Mouse (Mus musculus) CD4-positive, CD25-positive, alpha-beta regulatory T cell, adult 2 months (primary cell): Measurements from ENCODE around the gene Cyp11a1.

ENCODE experiments used
- DNase-seq: peaks from one replicate; pipeline ENCODE4 v3.0.0-alpha.2; 2012; ENCODE audit warnings: low read depth, low spot score

Cyp11a1 gene

DNA sequence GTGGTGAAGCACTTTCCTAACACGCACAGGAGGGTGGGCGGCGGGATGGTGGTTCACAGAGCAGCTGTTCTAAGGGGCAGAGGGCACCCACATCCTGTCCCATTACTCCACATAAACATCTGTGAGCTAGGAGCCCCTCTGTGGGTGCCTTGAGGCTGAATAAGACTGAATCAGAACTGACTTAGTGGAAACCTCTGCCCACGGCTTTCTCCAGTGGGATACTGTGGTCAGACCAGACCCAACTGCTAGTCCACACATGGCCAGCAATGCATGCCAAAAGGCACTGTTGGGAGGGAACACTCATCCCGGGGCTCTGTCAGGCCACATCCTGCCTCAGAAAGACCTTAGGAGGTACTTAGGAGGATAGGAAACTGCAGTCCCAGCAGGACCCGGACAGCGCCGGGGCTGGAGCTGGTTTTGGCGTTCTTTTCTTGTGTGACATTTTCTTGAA is 34.0 kb upstream of the Cyp11a1 start:
- DNase-seq = peak; percentile 47

DNA sequence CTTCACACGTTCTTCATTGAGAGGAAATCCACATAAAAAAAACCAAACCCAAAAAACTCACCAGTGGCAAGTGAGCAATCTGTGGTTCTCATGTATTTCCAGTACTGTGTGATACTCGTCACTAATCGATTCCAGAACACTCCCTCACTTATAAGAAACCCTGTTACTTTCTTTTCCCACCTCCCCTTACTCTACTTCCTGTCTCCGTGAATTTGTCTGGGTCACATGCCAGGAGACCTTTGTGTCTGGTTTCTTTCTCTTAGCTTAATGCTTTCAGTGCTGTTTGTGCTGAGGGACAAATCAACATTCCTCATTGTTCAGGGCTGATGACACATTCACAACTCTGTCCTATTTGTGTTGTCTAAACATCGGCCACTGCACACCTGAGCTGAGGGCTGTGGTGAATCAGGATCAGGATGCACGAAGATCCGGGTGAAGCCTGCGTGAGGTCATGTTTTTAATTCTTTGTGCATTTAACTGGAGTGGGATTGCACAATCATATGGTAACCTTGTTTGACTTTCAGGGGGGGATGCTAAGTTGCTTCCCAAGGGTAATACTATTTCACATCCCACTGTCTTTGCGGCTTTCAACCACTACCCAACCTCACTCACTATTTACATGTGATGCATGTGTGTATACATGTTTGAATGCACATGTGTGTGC is 33.3 kb upstream of the Cyp11a1 start:
- DNase-seq = peak; percentile 22

DNA sequence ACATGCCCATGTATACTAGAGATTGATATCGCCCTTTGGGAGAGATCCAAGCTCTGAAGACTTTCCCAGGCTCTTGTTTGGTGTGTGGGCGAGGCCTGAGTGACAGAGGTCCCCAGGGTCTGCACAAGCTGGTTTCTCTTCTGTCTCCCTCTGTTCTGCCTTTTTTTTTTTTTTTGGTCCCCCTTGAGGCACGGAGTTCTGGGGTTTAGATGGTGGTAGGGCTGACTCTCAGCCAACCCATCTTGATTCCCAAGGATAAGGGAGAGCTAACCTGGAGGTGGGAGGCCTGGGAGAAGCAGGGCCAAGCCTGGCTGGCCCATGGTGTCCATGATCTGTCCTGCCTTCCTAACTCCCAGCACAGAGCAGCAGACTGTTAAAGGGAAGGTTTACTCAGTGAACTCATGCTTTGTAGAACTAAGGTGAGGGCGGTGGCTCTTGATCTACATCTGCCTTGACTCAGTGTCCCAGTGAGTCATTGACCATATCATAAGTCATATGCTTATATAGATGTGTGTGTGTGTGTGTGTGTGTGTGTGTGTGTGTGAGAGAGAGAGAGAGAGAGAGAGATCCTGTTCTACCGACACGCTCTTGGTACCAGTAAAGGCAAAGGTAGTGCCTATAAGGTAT is 32.7 kb upstream of the Cyp11a1 start:
- no peak for DNase-seq

DNA sequence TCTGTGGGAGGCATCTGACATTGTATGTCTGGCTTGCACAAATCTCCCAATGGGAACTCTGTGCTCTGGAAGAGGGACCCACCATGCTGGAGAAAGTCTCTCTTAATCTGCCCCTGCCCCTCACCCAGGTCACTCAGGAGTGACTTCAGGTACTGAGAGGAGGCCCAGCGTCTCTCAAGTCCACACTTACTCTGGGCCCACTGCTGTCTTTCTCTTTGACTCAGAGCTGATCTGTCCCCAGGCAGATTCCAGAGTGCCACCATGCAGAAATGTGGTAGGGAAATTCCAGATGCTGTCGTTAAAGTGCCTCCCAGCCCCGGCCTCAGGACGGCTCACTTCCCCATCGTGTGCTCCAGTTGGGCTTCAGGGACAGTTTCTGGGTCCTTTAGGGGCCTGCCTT is 32.0 kb upstream of the Cyp11a1 start:
- no peak for DNase-seq

DNA sequence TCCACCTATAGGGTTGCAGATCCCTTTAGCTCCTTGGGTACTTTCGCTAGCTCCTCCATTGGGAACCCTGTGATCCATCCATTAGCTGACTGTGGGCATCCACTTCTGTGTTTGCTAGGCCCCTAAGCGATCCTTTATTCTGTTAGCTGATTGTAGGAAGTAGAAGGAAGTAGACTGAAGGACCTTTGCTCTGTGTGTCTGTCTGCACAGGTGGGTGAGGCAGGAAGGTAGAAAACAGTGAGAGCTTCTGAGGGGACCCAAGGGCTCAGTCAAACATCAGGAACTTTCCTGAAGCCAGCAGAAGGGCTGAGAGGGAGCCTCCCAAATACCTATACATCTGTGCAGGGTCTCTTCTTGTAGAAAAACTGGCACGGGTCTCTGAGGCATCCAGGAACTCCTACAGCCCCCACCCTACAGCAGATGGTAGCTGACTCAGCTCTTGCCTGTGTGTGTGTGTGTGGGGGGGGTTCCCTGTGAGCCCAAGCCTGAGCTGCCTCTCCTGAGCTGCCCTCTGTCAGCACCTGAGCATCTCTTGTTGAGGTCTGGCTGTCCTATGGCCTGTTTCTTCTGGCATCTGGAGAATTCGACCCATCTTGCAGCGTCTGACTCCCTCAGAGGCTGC is 30.9 kb upstream of the Cyp11a1 start:
- DNase-seq = no peak

DNA sequence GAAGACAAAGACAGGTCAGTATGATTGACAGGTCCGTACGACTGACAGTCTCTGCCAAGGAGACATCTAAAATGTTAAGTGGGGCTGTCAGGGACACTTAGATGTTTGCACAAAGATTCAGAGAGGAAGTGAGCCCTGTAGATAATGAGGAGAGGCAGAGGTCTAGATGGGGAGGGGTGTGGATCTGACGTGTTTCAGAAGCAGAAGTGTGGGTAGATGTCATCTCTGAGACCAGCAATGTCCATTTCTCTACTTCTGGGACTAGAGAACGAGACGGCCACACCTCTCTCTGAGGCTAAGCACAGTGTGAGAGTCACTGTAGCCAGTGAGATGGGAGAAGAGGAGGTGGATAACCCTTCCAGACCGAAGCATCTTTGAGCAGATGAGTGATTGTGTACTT is 28.2 kb upstream of the Cyp11a1 start:
- DNase-seq = no peak

DNA sequence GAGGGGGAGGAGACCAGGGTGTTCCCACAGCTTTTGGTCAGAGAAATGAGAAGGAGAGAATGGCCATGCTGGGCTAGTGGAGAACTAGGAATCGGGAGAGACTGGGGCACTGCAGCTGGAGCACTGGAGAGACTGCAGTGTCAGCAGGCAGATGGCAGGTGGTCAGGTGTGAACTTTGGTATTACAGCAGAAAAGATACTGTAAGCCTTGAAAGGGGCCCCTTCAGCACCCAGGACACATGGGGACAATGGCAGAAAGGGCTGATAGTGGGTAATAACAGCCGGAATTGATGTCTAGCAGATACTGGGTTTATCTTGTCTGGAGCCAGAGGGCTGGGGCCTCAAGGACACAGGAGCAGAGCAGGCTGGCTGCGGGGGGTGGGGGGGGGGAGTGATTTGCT is 27.4 kb upstream of the Cyp11a1 start:
- DNase-seq = no peak

DNA sequence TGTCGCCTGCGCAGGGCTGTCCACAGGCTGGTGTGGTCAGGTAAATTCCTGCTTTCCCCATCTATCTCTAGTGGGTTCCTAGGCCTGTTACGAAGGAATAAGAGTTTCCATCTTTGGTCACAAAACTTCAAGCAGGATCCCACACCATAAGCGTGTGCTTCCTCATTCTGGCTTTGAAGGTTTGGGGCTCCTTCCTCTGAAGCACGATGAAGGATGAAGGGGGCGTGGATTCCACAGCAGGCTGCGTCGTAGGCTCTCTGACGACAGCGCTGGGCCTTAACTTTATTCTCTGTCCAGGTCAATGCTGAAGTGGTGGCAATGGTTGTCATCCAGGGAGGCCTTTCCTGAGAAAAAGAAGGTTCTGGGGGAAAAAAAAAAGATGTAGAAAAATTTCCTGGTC is 25.6 kb upstream of the Cyp11a1 start:
- DNase-seq = no peak

DNA sequence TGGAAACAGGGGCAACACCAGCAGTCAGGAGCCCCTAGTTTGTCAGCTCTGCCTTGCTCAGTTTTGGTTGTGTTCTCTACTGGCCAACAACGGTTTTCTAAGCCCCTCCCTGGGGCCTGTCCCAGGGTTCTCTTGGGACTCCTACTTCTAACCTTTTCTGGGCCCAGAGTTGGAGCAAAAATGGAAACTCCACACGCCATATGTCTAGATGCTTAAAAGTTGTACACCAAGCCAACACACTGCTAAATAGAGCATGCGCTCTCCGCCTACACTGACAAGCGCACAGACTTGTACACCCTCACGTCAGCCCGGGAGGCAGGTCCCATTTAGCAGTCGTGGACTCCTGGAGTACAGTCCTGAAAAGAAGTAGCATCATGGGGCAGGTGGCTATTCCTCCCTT is 20.9 kb upstream of the Cyp11a1 start:
- DNase-seq = no peak

DNA sequence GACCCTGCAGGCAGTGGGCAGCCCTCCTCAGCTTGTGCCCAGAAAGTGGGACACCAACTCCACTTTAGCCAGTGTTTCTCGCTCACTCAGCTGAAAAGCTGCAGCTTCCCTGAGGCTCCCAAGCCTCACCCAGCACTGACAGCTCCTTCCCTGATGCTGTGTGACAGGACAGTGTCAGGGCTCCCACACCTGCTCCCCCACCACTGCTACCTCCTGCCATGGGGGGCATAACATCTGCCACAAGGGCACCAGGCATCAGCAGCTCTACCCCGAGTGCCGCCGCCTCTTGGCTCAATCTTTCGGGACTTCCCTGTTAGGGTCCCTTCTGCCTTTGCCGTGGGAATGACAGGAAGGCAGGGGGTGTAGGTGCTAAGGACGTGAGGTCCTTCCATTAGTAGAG is 19.9 kb upstream of the Cyp11a1 start:
- DNase-seq = no peak

DNA sequence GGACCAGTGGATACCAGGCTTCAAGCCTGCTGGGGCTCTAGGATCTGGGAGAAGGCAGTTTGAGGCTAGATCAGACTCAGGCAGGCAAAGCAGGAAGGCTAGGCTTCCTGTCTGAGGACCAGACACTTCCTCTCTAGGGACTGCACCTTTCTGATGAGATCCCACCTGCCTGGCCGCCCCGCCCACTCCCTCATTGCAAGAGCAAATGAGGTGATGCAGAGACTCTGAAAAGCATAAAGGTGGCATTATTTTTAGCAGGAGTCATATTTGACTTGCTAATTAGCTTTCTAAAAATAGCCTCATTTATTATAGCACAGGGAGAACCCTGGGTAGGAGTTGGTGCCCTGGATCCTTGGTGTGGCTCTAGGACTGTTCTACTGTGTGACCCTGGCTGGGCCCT is 18.1 kb upstream of the Cyp11a1 start:
- peak; percentile 47 for DNase-seq

DNA sequence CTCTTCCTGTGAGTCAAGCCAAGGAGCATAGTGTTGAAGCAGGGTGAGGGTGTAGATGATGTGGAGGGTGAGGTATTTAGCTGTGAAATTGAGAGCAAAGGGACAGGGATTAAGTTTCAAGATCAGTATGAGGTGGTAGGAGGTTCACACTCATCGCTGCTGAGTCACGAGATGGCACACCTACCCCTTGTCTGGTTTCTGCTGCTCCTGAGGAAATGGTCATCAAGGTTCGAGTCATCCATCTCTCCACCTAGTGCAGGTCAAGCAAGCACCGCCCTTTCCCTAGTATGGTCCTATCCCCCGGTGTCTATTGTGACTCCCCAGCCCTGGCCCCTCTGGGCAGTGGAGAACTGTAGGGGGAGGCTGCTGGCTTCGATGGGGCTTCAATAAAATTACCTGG is 16.9 kb upstream of the Cyp11a1 start:
- no peak for DNase-seq

DNA sequence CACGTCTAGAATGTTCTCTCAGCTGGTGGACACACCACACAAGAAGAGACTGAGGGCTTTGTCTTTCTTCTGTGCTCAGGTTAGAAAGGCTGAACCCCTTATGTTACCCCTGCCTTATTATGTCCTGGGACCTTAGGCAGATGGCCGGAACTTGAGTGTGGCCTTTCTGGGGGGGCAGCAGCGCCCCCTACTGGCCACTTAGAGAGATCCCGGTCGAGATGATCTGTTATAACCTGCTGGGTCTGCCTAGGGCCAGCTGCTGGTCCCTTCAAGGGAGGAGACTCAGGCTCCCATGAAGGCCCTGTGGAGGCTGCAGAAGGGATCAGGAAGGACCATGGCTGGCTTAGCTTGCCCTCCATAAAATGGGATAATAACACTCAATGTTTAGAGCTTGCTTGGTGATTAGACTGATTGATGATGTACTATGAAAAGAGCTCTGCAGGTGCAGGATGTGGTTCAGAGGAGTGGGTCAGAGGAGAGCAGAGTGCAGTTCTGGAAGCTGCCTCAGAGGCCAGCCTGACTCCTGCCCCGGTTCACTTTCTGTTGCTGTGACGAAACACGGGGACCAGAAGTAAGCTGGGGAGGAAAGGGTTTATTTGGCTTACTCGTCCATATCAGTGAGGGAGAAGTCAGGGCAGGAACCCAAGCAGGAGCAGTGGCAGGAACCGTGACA is 15.6 kb upstream of the Cyp11a1 start:
- peak; percentile 75 for DNase-seq

DNA sequence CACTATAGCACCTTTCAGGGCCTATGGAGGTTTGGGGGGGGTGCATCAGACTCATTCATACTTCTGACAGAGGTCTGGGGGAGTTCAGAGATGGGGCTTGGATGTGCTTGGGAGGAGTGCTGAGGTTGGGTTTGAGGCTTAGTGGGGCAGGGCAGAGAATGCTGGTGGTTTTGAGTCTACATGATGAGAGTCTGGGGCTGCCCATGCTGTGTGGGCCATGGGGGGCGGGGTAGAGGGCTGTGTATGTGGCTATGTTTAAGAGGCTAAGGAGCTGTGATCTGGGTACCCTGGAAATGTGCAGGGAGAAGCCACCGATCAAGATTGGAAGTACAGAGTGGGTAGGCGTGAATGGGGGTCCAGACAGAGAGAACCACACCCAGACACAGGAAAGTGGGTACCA is 14.2 kb upstream of the Cyp11a1 start:
- DNase-seq = no peak

DNA sequence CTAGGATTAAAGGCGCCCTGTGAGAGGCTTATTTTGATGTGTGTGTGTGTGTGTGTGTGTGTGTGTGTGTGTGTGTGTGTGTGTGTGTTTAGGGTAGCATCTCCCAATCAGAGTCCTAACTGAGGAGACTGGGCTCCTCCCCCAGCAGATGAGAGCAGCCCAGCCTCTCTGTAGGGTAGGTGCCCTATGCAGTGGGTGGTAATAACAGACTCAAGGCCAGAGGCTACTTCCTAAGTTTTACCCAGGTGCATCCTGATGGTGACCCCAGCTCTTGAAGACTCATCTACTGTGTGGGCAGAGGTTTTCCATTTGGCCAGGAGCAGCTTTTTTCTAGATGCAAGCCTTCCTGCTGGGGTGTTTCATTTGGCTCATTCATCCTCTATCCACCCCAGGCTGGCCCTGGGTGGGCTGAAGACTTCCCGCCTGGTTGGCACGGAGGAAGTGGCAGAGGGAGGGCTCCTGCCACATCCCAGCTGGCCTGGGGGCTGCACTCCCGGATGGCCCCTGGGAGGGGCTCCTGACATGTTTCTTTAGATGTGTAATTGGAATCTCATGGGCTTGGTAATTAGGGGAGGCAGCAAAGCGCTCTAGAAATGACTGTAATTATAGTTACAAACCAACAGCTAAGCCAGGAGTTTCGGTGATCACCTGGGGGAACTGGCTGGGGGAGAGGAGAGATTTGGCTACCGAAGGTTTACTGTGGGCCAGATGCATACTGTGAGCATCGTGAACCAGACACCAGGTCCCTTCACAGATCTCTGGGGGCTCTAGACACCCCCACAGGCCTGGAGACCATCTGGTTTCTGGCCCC is 13.2 kb upstream of the Cyp11a1 start:
- DNase-seq = no peak

DNA sequence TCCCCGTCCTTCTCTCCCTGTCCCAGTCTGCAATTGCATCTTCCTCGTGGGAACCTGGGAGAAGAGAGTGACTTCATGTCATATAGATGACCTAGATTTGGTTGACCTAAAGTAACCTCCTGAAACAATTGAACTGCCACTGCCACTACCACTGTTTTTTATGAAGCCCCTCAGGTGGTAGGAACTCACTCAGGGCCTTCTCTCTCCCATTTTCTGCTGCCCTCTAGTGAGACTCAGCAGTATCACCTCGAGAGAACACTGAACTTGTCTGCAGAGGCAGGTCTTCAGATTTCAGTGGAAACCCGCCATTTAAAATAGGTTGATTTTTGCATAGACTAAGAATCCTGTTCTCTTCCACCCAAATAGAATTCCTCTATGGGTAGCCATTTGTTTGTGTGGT is 10.9 kb upstream of the Cyp11a1 start:
- DNase-seq = peak; percentile 47

DNA sequence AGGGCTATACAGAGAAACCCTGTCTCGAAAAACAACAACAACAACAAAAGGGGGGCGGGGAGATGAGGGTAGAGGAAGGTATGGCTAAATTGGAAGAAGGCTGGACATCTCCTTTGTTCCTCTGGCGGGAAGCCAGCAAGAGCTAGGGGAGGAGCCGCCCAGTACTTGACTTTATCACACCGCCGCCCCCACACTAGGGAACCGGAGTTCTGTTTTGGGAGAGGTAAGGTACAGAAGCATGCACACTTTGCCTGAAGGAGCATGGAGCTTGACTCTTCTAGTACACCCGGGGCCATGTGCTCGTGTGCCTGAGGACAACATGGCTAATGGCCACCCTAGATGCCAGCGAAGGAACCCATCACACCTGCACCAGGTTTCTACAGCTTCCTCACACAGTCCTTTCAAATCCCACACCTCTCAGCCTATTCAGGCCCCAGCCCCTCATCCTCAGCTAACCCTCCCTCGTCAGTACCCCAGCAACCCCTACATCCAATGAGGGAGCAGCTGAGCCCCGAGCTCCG is 8.6 kb upstream of the Cyp11a1 start:
- no peak for DNase-seq

DNA sequence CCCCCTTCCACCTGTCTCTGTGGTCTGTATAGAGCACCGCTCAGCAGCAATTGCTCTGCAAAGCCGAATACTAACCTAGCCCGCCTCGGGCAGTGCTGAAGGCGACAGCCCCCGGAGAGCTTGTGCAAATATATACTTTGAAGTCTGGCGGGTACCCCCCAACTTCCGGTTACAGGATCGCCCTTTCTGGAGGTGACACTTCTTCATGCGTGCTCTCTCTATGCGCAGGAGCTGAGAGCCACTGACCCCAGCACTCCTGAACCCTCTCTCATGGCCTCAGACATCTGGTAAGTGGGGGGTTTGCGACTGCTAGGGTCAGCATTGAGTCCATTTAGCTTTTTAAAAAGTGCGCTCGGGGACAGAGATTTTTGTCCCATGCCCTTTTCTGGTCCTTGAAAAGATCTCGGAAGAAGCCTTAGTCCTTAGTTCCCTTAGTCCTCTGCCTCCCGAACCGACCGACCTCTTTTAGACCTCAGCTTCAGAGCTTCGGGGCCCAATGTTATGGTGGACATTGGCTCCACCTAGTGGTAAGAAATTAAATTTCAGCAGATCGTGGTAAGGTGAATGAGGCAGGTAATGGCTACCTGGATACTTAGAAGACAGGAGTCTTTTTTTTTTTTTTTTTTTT is 8.1 kb upstream of the Cyp11a1 start:
- DNase-seq = peak; percentile 87

DNA sequence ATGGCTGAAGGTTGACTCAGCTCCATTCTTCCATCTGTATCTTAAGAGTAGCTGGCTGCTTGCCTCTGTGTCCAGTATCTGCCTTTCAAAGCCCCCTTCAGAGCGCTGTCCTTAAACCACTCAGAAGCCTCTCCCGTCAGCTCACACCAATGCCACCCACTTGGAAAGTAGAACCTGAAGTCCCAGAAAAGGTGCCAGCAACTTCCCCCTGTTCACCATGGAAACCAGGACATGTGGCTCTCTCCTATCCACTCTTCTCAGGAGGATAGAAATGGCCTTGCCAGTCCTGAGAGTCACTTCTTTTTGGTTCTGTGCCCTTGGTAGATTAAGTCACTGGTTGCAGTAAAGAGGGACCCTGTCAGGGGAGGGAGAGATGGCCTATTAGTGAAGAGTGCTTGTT is 7.5 kb upstream of the Cyp11a1 start:
- no peak for DNase-seq

DNA sequence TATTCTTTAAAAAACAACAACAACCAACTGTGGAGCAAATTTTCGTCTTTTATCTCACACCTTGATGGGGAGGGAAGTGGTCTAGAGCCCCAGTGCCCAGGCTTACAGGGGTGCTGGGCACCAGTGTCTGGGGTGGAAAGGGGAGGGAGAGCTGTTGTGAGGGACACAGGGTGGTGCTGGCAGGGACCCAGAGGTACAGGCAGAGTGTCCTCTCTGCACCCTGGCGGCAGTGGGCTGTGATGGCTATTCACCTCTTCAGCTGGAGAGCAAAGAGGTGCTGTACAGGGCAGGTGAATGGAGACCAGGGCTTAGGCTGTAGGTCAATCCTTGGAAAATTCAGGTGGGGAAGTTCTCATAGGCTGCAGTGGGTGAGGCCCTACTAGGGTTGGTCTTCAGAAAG is 6.5 kb upstream of the Cyp11a1 start:
- DNase-seq = no peak

DNA sequence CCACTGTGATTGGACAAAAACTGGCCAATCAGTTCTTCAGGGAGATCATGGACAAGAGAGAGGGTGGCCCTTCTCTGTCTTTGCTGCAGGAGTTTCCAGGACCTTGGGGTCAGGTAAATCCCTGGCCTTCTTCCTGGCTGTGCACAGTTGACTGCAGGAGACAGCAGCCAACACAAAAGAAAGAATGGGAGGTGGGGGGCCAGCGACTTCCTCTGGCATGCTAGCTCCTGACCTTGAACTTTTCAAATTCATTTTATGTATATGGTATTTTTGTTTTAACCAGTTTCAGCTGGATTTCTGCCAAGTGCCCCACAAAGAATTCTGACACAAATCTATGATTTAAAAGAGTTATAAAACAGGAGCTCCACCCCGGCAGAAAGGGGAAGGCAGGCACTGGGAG is 2.9 kb upstream of the Cyp11a1 start:
- DNase-seq = no peak
